Mouse (Mus musculus) G1E (cell line): ENCODE measurements around the gene Large2. TPM values are rescaled to one million over a fixed set of nuclear protein-coding genes. Genes with fewer than 3 reads are reported as not detected.

ENCODE experiments used
- ATAC-seq: 2 replicates; pipeline ENCODE4 v1.8.0; 2016; ENCODE audit warnings: mild to moderate bottlenecking; ENCODE audit not compliant: insufficient number of reproducible peaks, poor library complexity, low FRiP score, severe bottlenecking; ENCODE audit errors: extremely low read depth
- DNase-seq: peaks from one replicate; pipeline ENCODE4 v3.0.0; 2012; ENCODE audit warnings: low spot score
- H3K27me3 ChIP-seq: 2 replicates; pipeline ENCODE4 v1.6.1; 2012; ENCODE audit warnings: mild to moderate bottlenecking, low read length, inconsistent platforms; ENCODE audit not compliant: insufficient read depth
- H3K36me3 ChIP-seq: replicated peaks from 2 replicates; pipeline ENCODE3; 2012; ENCODE audit warnings: mild to moderate bottlenecking, inconsistent platforms
- H3K4me1 ChIP-seq: 2 replicates; pipeline ENCODE4 v1.6.1; 2012; ENCODE audit warnings: low read depth, low read length, inconsistent platforms, mixed read lengths; ENCODE audit not compliant: insufficient read depth
- H3K4me3 ChIP-seq: 2 replicates; pipeline ENCODE4 v1.5.1; 2012; ENCODE audit warnings: low read depth, mild to moderate bottlenecking, inconsistent platforms, low read length, moderate library complexity, mixed read lengths
- H3K9me3 ChIP-seq: replicated peaks from 2 replicates; pipeline ENCODE4 v1.6.1; 2012; ENCODE audit warnings: inconsistent platforms
- CTCF ChIP-seq: IDR thresholded peaks from 2 replicates; pipeline ENCODE4 v1.5.1; 2012; ENCODE audit warnings: low read depth, low read length, inconsistent platforms, mixed read lengths
- GATA1 ChIP-seq: IDR thresholded peaks from 2 replicates; pipeline ENCODE4 v1.6.1; 2012; ENCODE audit warnings: borderline replicate concordance, low read length, inconsistent platforms, mixed read lengths
- GATA2 ChIP-seq: IDR thresholded peaks from 2 replicates; pipeline ENCODE4 v1.6.1; 2012; ENCODE audit warnings: low read depth, low read length, inconsistent platforms, borderline replicate concordance
- POLR2AphosphoS5 ChIP-seq: IDR thresholded peaks from 2 replicates; pipeline ENCODE4 v1.6.1; 2012; ENCODE audit warnings: low read depth, low read length, inconsistent platforms; ENCODE audit not compliant: insufficient replicate concordance
- TAL1 ChIP-seq: conservative IDR thresholded peaks from 2 replicates; pipeline ENCODE4 v1.6.1; 2012; ENCODE audit warnings: low read depth, low read length, inconsistent platforms, mixed read lengths
- polyA plus RNA-seq: library from polyadenylated mRNA; stranded (reverse); fragments of >175 nt; gene quantifications from 2 replicates; pipeline ENCODE4 v1.2.3, GENCODE M21; 2012
- total RNA-seq, 2 experiments: library from RNA; stranded (forward) in 1 of 2; stranded (reverse) in 1 of 2; fragments of 200-1000 nt in 1 of 2; fragments of >200 nt in 1 of 2; fragmentation: Nextera tagmentation in 1 of 2; gene quantifications; 2 replicates each; pipeline ENCODE4 v1.2.3; 2014 to 2017

Large2 gene
- total and polyA plus RNA-seq, 3 experiments: 0.05 TPM; not detected in 2

DNA sequence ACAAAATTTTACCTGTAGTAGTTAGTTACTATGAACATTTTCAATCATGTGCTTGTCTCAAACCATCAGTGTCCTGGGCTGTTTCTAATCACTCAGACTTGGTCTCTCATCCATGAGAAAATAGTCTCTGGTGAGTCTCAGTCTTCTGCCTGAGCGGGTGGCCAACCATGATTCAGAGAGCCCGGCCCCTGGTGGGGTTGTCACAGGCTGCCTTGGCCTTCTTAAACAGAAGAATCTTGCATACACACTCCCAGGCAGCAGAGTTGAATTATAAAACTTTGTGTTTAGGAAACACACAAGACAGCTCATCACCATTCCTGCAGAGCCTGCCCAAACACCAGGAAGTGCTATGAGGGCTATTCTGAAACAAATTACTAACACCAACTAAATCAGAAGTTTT lies 42.8 kb downstream of the Large2 start:
- TF ChIP-seq GATA1 (no peak), CTCF (no peak), POLR2AphosphoS5 (no peak), TAL1 (no peak), GATA2 (no peak)
- DNase-seq: no peak
- peaks cover 37% of the 10 kb centered on the region for H3K36me3 ChIP-seq

GRCm38 (mm10) chr2:92331410-92331809 lies 43.3 kb downstream of the Large2 start:
- DNase-seq: no peak
- ATAC-seq: no peak

More for the DNA sequence above, 42.8 kb downstream of the Large2 start:
- Histone ChIP-seq H3K4me3 (no peak overlapping the region), H3K27me3 (no peaks in the 10 kb centered on the region), H3K4me1 (no peaks in the 10 kb centered on the region), H3K9me3 (no peaks in the 10 kb centered on the region)
- no peak for ATAC-seq

GRCm38 (mm10) chr2:92330840-92331239 lies 43.8 kb downstream of the Large2 start:
- Histone ChIP-seq H3K4me3 (no peak overlapping the region), H3K4me1 (no peaks in the 10 kb centered on the region), H3K9me3 (no peaks in the 10 kb centered on the region), H3K27me3 (no peaks in the 10 kb centered on the region), H3K36me3 (peaks cover 38% of the 10 kb centered on the region)
- peak; percentile 39 for TF ChIP-seq CTCF
- no peak for TF ChIP-seq GATA1
- DNase-seq (peak; percentile 34), ATAC-seq (no peak)

More at GRCm38 (mm10) chr2:92331410-92331809, 43.3 kb downstream of the Large2 start:
- Histone ChIP-seq H3K4me3 (no peak overlapping the region), H3K36me3 (peaks cover 37% of the 10 kb centered on the region), H3K4me1 (no peaks in the 10 kb centered on the region), H3K9me3 (no peaks in the 10 kb centered on the region), H3K27me3 (no peaks in the 10 kb centered on the region)
- TF ChIP-seq POLR2AphosphoS5 (no peak), GATA2 (no peak), CTCF (no peak), TAL1 (no peak), GATA1 (no peak)

- H3K36me3 ChIP-seq: peaks cover 38% of the 10 kb centered on the region
- TF ChIP-seq POLR2AphosphoS5 (no peak), CTCF (no peak), GATA1 (no peak), GATA2 (no peak), TAL1 (no peak)
- no peak overlapping the region for H3K4me3 ChIP-seq
- no peak for ATAC-seq
- peaks cover 2% of the 10 kb centered on the region; the same call in 1 of the 2 replicates for H3K4me1 ChIP-seq
- no peaks in the 10 kb centered on the region for H3K9me3 ChIP-seq
- H3K27me3 ChIP-seq: no peaks in the 10 kb centered on the region
- DNase-seq: no peak
These were observed 46.5 kb downstream of the Large2 start for GRCm38 (mm10) chr2:92328206-92328605.

GRCm38 (mm10) chr2:92327601-92328000 lies 47.1 kb downstream of the Large2 start:
- no peaks in the 10 kb centered on the region for H3K9me3 ChIP-seq
- peaks cover 40% of the 10 kb centered on the region for H3K36me3 ChIP-seq
- TF ChIP-seq CTCF (no peak), GATA2 (no peak), POLR2AphosphoS5 (no peak)
- peaks cover 2% of the 10 kb centered on the region; the same call in 1 of the 2 replicates for H3K4me1 ChIP-seq
- DNase-seq: no peak
- no peak overlapping the region for H3K4me3 ChIP-seq
- no peaks in the 10 kb centered on the region for H3K27me3 ChIP-seq
- no peak for ATAC-seq

- Histone ChIP-seq H3K4me1 (peaks cover 2% of the 10 kb centered on the region; the same call in 1 of the 2 replicates), H3K27me3 (no peaks in the 10 kb centered on the region), H3K36me3 (peaks cover 34% of the 10 kb centered on the region), H3K4me3 (no peak overlapping the region), H3K9me3 (no peaks in the 10 kb centered on the region)
- ATAC-seq: no peak
- no peak for TF ChIP-seq CTCF
- TF ChIP-seq POLR2AphosphoS5: no peak
- TF ChIP-seq GATA2: no peak
- no peak for TF ChIP-seq GATA1
- no peak for TF ChIP-seq TAL1
- DNase-seq: no peak
These were observed 48.4 kb downstream of the Large2 start for GRCm38 (mm10) chr2:92326221-92326620.
